Mouse (Mus musculus): ENCODE results near the gene Bmpr1a. TPM values are rescaled to one million over a fixed set of nuclear protein-coding genes. Genes with fewer than 3 reads are reported as not detected.

Bmpr1a gene
- polyA plus RNA-seq, 1 experiment, result not detected

GRCm38 (mm10) chr14:34445348-34445747 is 57.8 kb downstream of the Bmpr1a start:
- TF ChIP-seq GATA1 (IDR thresholded peaks at IDR 0.05; ENCODE audit: low read length), result no peak

- TF ChIP-seq GATA1 (IDR thresholded peaks at IDR 0.05; ENCODE audit: low read length), result no peak
Measured at GRCm38 (mm10) chr14:34444924-34445323, 58.2 kb downstream of the Bmpr1a start.

- TF ChIP-seq GATA1 (IDR thresholded peaks at IDR 0.05; ENCODE audit: low read length), result no peak
Measured at GRCm38 (mm10) chr14:34444368-34444767, 58.8 kb downstream of the Bmpr1a start.

GRCm38 (mm10) chr14:34442531-34442930 is 60.6 kb downstream of the Bmpr1a start:
- TF ChIP-seq GATA1 (IDR thresholded peaks at IDR 0.05; ENCODE audit: low read length), result no peak

- no peak for TF ChIP-seq GATA1 (IDR thresholded peaks at IDR 0.05; ENCODE audit: low read length)
Measured at GRCm38 (mm10) chr14:34440526-34441066, 62.5 kb downstream of the Bmpr1a start.

GRCm38 (mm10) chr14:34429069-34429468 is 74.1 kb downstream of the Bmpr1a start:
- TF ChIP-seq GATA1 (IDR thresholded peaks at IDR 0.05; ENCODE audit: low read length), result no peak

GRCm38 (mm10) chr14:34428274-34428673 is 74.9 kb downstream of the Bmpr1a start:
- no peak for TF ChIP-seq GATA1 (IDR thresholded peaks at IDR 0.05; ENCODE audit: low read length)

- TF ChIP-seq GATA1 (IDR thresholded peaks at IDR 0.05; ENCODE audit: low read length), result no peak
Measured at GRCm38 (mm10) chr14:34421078-34421477, 82.1 kb downstream of the Bmpr1a start.

GRCm38 (mm10) chr14:34417501-34417900 is 85.6 kb downstream of the Bmpr1a start:
- no peak for TF ChIP-seq GATA1 (IDR thresholded peaks at IDR 0.05; ENCODE audit: low read length)

- no peak for TF ChIP-seq GATA1 (IDR thresholded peaks at IDR 0.05; ENCODE audit: low read length)
Measured at GRCm38 (mm10) chr14:34412164-34412896, 90.8 kb downstream of the Bmpr1a start.

- TF ChIP-seq GATA1 (IDR thresholded peaks at IDR 0.05; ENCODE audit: low read length), result no peak
Measured at GRCm38 (mm10) chr14:34410716-34411115, 92.4 kb downstream of the Bmpr1a start.

GRCm38 (mm10) chr14:34403424-34403823 is 99.7 kb downstream of the Bmpr1a start:
- no peak for TF ChIP-seq GATA1 (IDR thresholded peaks at IDR 0.05; ENCODE audit: low read length)

- no peak for TF ChIP-seq GATA1 (IDR thresholded peaks at IDR 0.05; ENCODE audit: low read length)
Measured at GRCm38 (mm10) chr14:34402871-34403270, 100.3 kb downstream of the Bmpr1a start.

GRCm38 (mm10) chr14:34401135-34401534 is 102.0 kb downstream of the Bmpr1a start:
- no peak for TF ChIP-seq GATA1 (IDR thresholded peaks at IDR 0.05; ENCODE audit: low read length)

GRCm38 (mm10) chr14:34400021-34400420 is 103.1 kb downstream of the Bmpr1a start:
- no peak for TF ChIP-seq GATA1 (IDR thresholded peaks at IDR 0.05; ENCODE audit: low read length)

- no peak for TF ChIP-seq GATA1 (IDR thresholded peaks at IDR 0.05; ENCODE audit: low read length)
Measured at GRCm38 (mm10) chr14:34399301-34399700, 103.8 kb downstream of the Bmpr1a start.

- TF ChIP-seq GATA1 (IDR thresholded peaks at IDR 0.05; ENCODE audit: low read length), result no peak
Measured at GRCm38 (mm10) chr14:34398901-34399300, 104.2 kb downstream of the Bmpr1a start.

Data from G1E-ER4 (cell line).